Mouse (Mus musculus): Measurements from ENCODE around the gene Exoc3l2. TPM values are rescaled to one million over a fixed set of nuclear protein-coding genes. Genes with fewer than 3 reads are reported as not detected.

Gene Exoc3l2
- polyA plus RNA-seq, 1 experiment from 2014 or later, result 1.3 TPM

- no peak overlapping the region for H3K4me2 ChIP-seq
- peaks cover 6% of the 10 kb centered on the region; the same call in 1 of the 2 replicates for H3K4me1 ChIP-seq
- H3K36me3 ChIP-seq, result no peaks in the 10 kb centered on the region
- WGBS, result 15% methylated on average over 14 of the region's 14 CpGs
- H3K27ac ChIP-seq, result no peak overlapping the region
- no peak overlapping the region for H3K9ac ChIP-seq
- peaks cover 55% of the 10 kb centered on the region for H3K27me3 ChIP-seq (replicated peaks)
- no peak for ATAC-seq (ENCODE audit: insufficient read depth, low FRiP score, low read depth)
- no peak overlapping the region for H3K4me3 ChIP-seq (replicated peaks)
- H3K9me3 ChIP-seq, result no peaks in the 10 kb centered on the region
Measured at GRCm38 (mm10) chr7:19470308-19470707, 7.2 kb downstream of the Exoc3l2 start.

- Histone ChIP-seq H3K4me1 (peaks cover 6% of the 10 kb centered on the region; the same call in 1 of the 2 replicates), H3K9ac (no peak overlapping the region), H3K4me2 (no peak overlapping the region), H3K27me3 (replicated peaks) (peaks cover 44% of the 10 kb centered on the region), H3K27ac (no peak overlapping the region), H3K9me3 (no peaks in the 10 kb centered on the region), H3K36me3 (no peaks in the 10 kb centered on the region), H3K4me3 (replicated peaks) (no peak overlapping the region)
- 36% methylated on average over 4 of the region's 4 CpGs for WGBS
- ATAC-seq (ENCODE audit: insufficient read depth, low FRiP score, low read depth), result no peak
Measured at GRCm38 (mm10) chr7:19472403-19472802, 9.3 kb downstream of the Exoc3l2 start.

- Histone ChIP-seq H3K4me2 (peak overlapping the region; percentile 95), H3K9ac (peak overlapping the region; percentile 48; the same call in 1 of the 2 replicates), H3K9me3 (no peaks in the 10 kb centered on the region), H3K4me1 (peaks cover 6% of the 10 kb centered on the region; the same call in 1 of the 2 replicates), H3K36me3 (no peaks in the 10 kb centered on the region), H3K27ac (peak overlapping the region; percentile 41; the same call in 1 of the 2 replicates), H3K27me3 (replicated peaks) (peaks cover 43% of the 10 kb centered on the region), H3K4me3 (replicated peaks) (peak overlapping the region; percentile 54)
- under 1% methylated on average over 82 of the region's 89 CpGs for WGBS
- ATAC-seq (ENCODE audit: insufficient read depth, low FRiP score, low read depth), result peak; percentile 83
Measured at GRCm38 (mm10) chr7:19473875-19474443, 10.8 kb downstream of the Exoc3l2 start.

- no peaks in the 10 kb centered on the region for H3K9me3 ChIP-seq
Measured at GRCm38 (mm10) chr7:19477084-19477483, 14.0 kb downstream of the Exoc3l2 start.

GRCm38 (mm10) chr7:19477624-19478384, 14.7 kb downstream of the Exoc3l2 start:
- no peak for ATAC-seq (ENCODE audit: insufficient read depth, low FRiP score, low read depth)
- H3K4me1 ChIP-seq, result 0 out of 2 replicates have a peak, but pooled peaks cover 2% of the 10 kb centered on the region
- 23% methylated on average over 14 of the region's 14 CpGs for WGBS
- peaks cover 10% of the 10 kb centered on the region for H3K27me3 ChIP-seq (replicated peaks)
- H3K9ac ChIP-seq, result no peak overlapping the region
- no peak overlapping the region for H3K4me2 ChIP-seq
- no peak overlapping the region for H3K27ac ChIP-seq
- H3K4me3 ChIP-seq (replicated peaks), result no peak overlapping the region
- H3K36me3 ChIP-seq, result no peaks in the 10 kb centered on the region
- H3K9me3 ChIP-seq, result no peaks in the 10 kb centered on the region

More at GRCm38 (mm10) chr7:19477084-19477483, 14.0 kb downstream of the Exoc3l2 start:
- Histone ChIP-seq H3K9ac (no peak overlapping the region), H3K4me3 (replicated peaks) (no peak overlapping the region), H3K4me2 (no peak overlapping the region), H3K27me3 (replicated peaks) (peaks cover 17% of the 10 kb centered on the region), H3K27ac (no peak overlapping the region), H3K36me3 (no peaks in the 10 kb centered on the region), H3K4me1 (0 out of 2 replicates have a peak, but pooled peaks cover 2% of the 10 kb centered on the region)
- ATAC-seq (ENCODE audit: insufficient read depth, low FRiP score, low read depth), result no peak
- WGBS, result 63% methylated on average over 2 of the region's 2 CpGs

GRCm38 (mm10) chr7:19483281-19483680, 20.1 kb downstream of the Exoc3l2 start:
- no peak for ATAC-seq (ENCODE audit: insufficient read depth, low FRiP score, low read depth)
- Histone ChIP-seq H3K9me3 (no peaks in the 10 kb centered on the region), H3K4me3 (replicated peaks) (no peak overlapping the region), H3K9ac (no peak overlapping the region), H3K4me2 (no peak overlapping the region), H3K27me3 (replicated peaks) (peaks cover 10% of the 10 kb centered on the region), H3K36me3 (no peaks in the 10 kb centered on the region), H3K27ac (no peak overlapping the region), H3K4me1 (no peaks in the 10 kb centered on the region)
- 82% methylated on average over 8 of the region's 8 CpGs for WGBS

- ATAC-seq (ENCODE audit: insufficient read depth, low FRiP score, low read depth), result no peak
- Histone ChIP-seq H3K27me3 (replicated peaks) (peaks cover 29% of the 10 kb centered on the region), H3K27ac (no peak overlapping the region), H3K36me3 (no peaks in the 10 kb centered on the region), H3K9ac (no peak overlapping the region), H3K4me2 (no peak overlapping the region), H3K4me3 (replicated peaks) (no peak overlapping the region), H3K4me1 (peaks cover 5% of the 10 kb centered on the region; the same call in 1 of the 2 replicates), H3K9me3 (no peaks in the 10 kb centered on the region)
- WGBS, result 85% methylated on average over 1 of the region's 1 CpGs
Measured at GRCm38 (mm10) chr7:19485488-19485887, 22.4 kb downstream of the Exoc3l2 start.

GRCm38 (mm10) chr7:19486549-19486948, 23.4 kb downstream of the Exoc3l2 start:
- Histone ChIP-seq H3K27me3 (replicated peaks) (peaks cover 39% of the 10 kb centered on the region), H3K27ac (no peak overlapping the region), H3K9me3 (no peaks in the 10 kb centered on the region), H3K4me2 (no peak overlapping the region), H3K4me1 (peaks cover 6% of the 10 kb centered on the region), H3K4me3 (replicated peaks) (no peak overlapping the region), H3K36me3 (no peaks in the 10 kb centered on the region), H3K9ac (no peak overlapping the region)
- WGBS, result 87% methylated on average over 7 of the region's 7 CpGs
- ATAC-seq (ENCODE audit: insufficient read depth, low FRiP score, low read depth), result no peak

GRCm38 (mm10) chr7:19489525-19489924, 26.4 kb downstream of the Exoc3l2 start:
- H3K4me3 ChIP-seq (replicated peaks), result peak overlapping the region; percentile 5; the same call in 1 of the 2 replicates
- peaks cover 11% of the 10 kb centered on the region for H3K4me1 ChIP-seq
- H3K9me3 ChIP-seq, result no peaks in the 10 kb centered on the region
- no peak overlapping the region for H3K27ac ChIP-seq
- H3K4me2 ChIP-seq, result peak overlapping the region; percentile 38
- H3K36me3 ChIP-seq, result no peaks in the 10 kb centered on the region
- no peak overlapping the region for H3K9ac ChIP-seq
- no peak for ATAC-seq (ENCODE audit: insufficient read depth, low FRiP score, low read depth)
- peaks cover 43% of the 10 kb centered on the region for H3K27me3 ChIP-seq (replicated peaks)
- WGBS, result 16% methylated on average over 31 of the region's 31 CpGs

- Histone ChIP-seq H3K36me3 (no peaks in the 10 kb centered on the region), H3K4me2 (peak overlapping the region; percentile 50), H3K4me1 (peaks cover 14% of the 10 kb centered on the region), H3K9ac (no peak overlapping the region), H3K27me3 (replicated peaks) (peaks cover 43% of the 10 kb centered on the region), H3K9me3 (no peaks in the 10 kb centered on the region), H3K4me3 (replicated peaks) (peak overlapping the region; percentile 25), H3K27ac (no peak overlapping the region)
- ATAC-seq (ENCODE audit: insufficient read depth, low FRiP score, low read depth), result no peak; the same call in 1 of the 2 replicates
- WGBS, result 3% methylated on average over 26 of the region's 26 CpGs
Measured at GRCm38 (mm10) chr7:19491731-19492130, 28.6 kb downstream of the Exoc3l2 start.

- no peak overlapping the region for H3K27ac ChIP-seq
- peaks cover 8% of the 10 kb centered on the region for H3K4me1 ChIP-seq
- no peak overlapping the region for H3K9ac ChIP-seq
- no peaks in the 10 kb centered on the region for H3K36me3 ChIP-seq
- no peak overlapping the region for H3K4me3 ChIP-seq (replicated peaks)
- no peak overlapping the region for H3K4me2 ChIP-seq
- WGBS, result 79% methylated on average over 25 of the region's 25 CpGs
- H3K9me3 ChIP-seq, result no peaks in the 10 kb centered on the region
- no peak for ATAC-seq (ENCODE audit: insufficient read depth, low FRiP score, low read depth)
- peaks cover 18% of the 10 kb centered on the region for H3K27me3 ChIP-seq (replicated peaks)
Measured at GRCm38 (mm10) chr7:19494751-19495474, 31.8 kb downstream of the Exoc3l2 start.

All from stomach, embryonic 15.5 days (tissue).